Mouse (Mus musculus): ENCODE results near the gene Ptcd1. TPM values are rescaled to one million over a fixed set of nuclear protein-coding genes. Genes with fewer than 3 reads are reported as not detected.

Ptcd1 gene
- polyA plus RNA-seq, 1 experiment from 2014 or later: 15.6 TPM

DNA sequence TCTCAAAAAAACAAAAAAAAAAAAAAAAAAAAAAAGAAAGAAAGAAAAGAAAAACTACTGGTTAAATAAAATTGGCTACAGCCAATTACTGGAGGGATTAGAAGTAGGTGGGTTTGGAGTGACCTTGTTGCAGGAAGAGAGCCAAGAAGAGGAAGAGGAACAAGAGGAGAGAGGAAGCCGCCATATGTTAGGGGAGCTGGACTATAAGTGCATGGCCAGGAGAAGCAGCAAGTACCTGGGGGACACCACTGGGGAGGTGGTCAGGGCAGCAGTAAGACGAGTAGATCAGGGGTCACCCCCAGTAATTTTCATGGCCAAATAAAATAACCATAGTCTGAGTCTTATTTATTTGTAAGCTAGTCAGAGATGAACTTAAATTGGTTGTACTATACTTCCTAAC is 18.3 kb upstream of the Ptcd1 start:
- peaks cover 37% of the 10 kb centered on the region for H3K36me3 ChIP-seq (ENCODE audit: control insufficient read depth, insufficient read depth, low read length)
- no peak overlapping the region for H3K9ac ChIP-seq (ENCODE audit: low read length)
- 92% methylated on average over 2 of the region's 2 CpGs for WGBS
- peaks cover 2% of the 10 kb centered on the region for H3K4me1 ChIP-seq (ENCODE audit: control insufficient read depth, insufficient read depth, low read length)
- H3K4me2 ChIP-seq: no peak overlapping the region
- DNase-seq (ENCODE audit: low spot score, missing footprints) (no peak), ATAC-seq (ENCODE audit: low FRiP score) (no peak)
- no peaks in the 10 kb centered on the region for H3K9me3 ChIP-seq (ENCODE audit: control insufficient read depth, low read length)
- H3K27me3 ChIP-seq (ENCODE audit: control insufficient read depth, insufficient read depth, low read length): no peaks in the 10 kb centered on the region
- H3K27ac ChIP-seq (ENCODE audit: low read depth, low read length): no peak overlapping the region
- no peak overlapping the region for H3K4me3 ChIP-seq (ENCODE audit: low read depth, low read length)

GRCm38 (mm10) chr5:145178461-145178980 is 11.6 kb upstream of the Ptcd1 start:
- Histone ChIP-seq H3K36me3 (ENCODE audit: control insufficient read depth, insufficient read depth, low read length) (peaks cover 56% of the 10 kb centered on the region), H3K4me1 (ENCODE audit: control insufficient read depth, insufficient read depth, low read length) (no peaks in the 10 kb centered on the region), H3K27me3 (ENCODE audit: control insufficient read depth, insufficient read depth, low read length) (no peaks in the 10 kb centered on the region), H3K9me3 (ENCODE audit: control insufficient read depth, low read length) (no peaks in the 10 kb centered on the region), H3K9ac (ENCODE audit: low read length) (no peak overlapping the region), H3K4me3 (ENCODE audit: low read depth, low read length) (no peak overlapping the region), H3K4me2 (no peak overlapping the region), H3K27ac (ENCODE audit: low read depth, low read length) (no peak overlapping the region)
- WGBS: 89% methylated on average over 18 of the region's 18 CpGs
- DNase-seq (ENCODE audit: low spot score, missing footprints) (no peak), ATAC-seq (ENCODE audit: low FRiP score) (no peak)

DNA sequence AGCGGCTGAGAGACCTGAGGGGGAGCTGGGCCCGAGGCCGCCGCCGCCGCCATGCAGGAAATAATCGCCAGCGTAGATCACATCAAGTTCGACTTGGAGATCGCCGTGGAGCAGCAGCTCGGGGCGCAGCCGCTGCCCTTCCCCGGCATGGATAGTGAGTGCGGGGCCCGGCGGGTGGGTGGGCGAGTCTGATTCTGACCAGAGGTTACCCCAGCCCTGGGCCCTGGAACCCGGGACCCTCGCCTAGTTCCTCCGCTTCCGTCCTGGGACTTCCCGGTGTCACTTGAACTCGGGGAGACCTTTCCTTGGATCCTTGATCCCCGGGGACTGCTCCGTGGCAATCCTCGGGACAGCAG is 376 bp upstream of the Ptcd1 start:
- DNase-seq (ENCODE audit: low spot score, missing footprints) (no peak), ATAC-seq (ENCODE audit: low FRiP score) (peak; percentile 80)
- WGBS: under 1% methylated on average over 28 of the region's 28 CpGs
- H3K36me3 ChIP-seq (ENCODE audit: control insufficient read depth, insufficient read depth, low read length): peaks cover 15% of the 10 kb centered on the region; the same call in 1 of the 2 replicates
- no peaks in the 10 kb centered on the region for H3K27me3 ChIP-seq (ENCODE audit: control insufficient read depth, insufficient read depth, low read length)
- H3K4me1 ChIP-seq (ENCODE audit: control insufficient read depth, insufficient read depth, low read length): peaks cover 14% of the 10 kb centered on the region
- H3K9me3 ChIP-seq (ENCODE audit: control insufficient read depth, low read length): no peaks in the 10 kb centered on the region
- peak overlapping the region; percentile 89 for H3K4me3 ChIP-seq (ENCODE audit: low read depth, low read length)
- no peak overlapping the region for H3K27ac ChIP-seq (ENCODE audit: low read depth, low read length)
- H3K4me2 ChIP-seq: peak overlapping the region; percentile 88
- H3K9ac ChIP-seq (ENCODE audit: low read length): peak overlapping the region; percentile 90

- H3K9ac ChIP-seq (ENCODE audit: low read length): no peak overlapping the region
- 86% methylated on average over 15 of the region's 15 CpGs for WGBS
- no peak overlapping the region for H3K27ac ChIP-seq (ENCODE audit: low read depth, low read length)
- no peaks in the 10 kb centered on the region for H3K27me3 ChIP-seq (ENCODE audit: control insufficient read depth, insufficient read depth, low read length)
- H3K4me1 ChIP-seq (ENCODE audit: control insufficient read depth, insufficient read depth, low read length): peaks cover 14% of the 10 kb centered on the region
- H3K4me2 ChIP-seq: no peak overlapping the region
- no peak overlapping the region for H3K4me3 ChIP-seq (ENCODE audit: low read depth, low read length)
- H3K9me3 ChIP-seq (ENCODE audit: control insufficient read depth, low read length): no peaks in the 10 kb centered on the region
- DNase-seq (ENCODE audit: low spot score, missing footprints): no peak
- H3K36me3 ChIP-seq (ENCODE audit: control insufficient read depth, insufficient read depth, low read length): peaks cover 13% of the 10 kb centered on the region; the same call in 1 of the 2 replicates
- no peak for ATAC-seq (ENCODE audit: low FRiP score)
These were observed 1.7 kb downstream of the Ptcd1 start for GRCm38 (mm10) chr5:145165184-145165583.

DNA sequence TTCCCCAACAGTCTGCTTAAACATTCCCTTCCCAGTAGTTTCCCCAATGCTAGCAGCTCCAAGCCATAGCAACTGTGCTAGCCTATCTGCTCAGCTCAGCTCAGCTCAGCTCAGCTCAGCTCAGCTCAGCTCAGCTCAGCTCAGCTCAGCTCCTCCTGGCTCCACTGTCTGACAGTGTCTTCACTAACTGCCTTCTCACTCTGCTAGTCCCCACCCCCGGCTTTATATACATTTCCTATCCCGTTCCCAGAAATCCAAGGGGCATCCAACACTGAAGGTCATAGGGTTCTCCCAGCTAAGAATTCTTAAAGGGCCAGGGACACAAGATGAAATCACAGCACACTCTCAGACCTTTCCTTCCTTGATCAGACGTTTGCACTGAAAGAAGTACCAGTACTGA is 2.2 kb downstream of the Ptcd1 start:
- no peak overlapping the region for H3K4me3 ChIP-seq (ENCODE audit: low read depth, low read length)
- WGBS: 73% methylated on average over 3 of the region's 3 CpGs
- peaks cover 14% of the 10 kb centered on the region for H3K4me1 ChIP-seq (ENCODE audit: control insufficient read depth, insufficient read depth, low read length)
- peaks cover 13% of the 10 kb centered on the region; the same call in 1 of the 2 replicates for H3K36me3 ChIP-seq (ENCODE audit: control insufficient read depth, insufficient read depth, low read length)
- H3K9me3 ChIP-seq (ENCODE audit: control insufficient read depth, low read length): no peaks in the 10 kb centered on the region
- H3K27ac ChIP-seq (ENCODE audit: low read depth, low read length): no peak overlapping the region
- H3K27me3 ChIP-seq (ENCODE audit: control insufficient read depth, insufficient read depth, low read length): no peaks in the 10 kb centered on the region
- DNase-seq (ENCODE audit: low spot score, missing footprints) (no peak), ATAC-seq (ENCODE audit: low FRiP score) (no peak)
- no peak overlapping the region for H3K4me2 ChIP-seq
- H3K9ac ChIP-seq (ENCODE audit: low read length): no peak overlapping the region

DNA sequence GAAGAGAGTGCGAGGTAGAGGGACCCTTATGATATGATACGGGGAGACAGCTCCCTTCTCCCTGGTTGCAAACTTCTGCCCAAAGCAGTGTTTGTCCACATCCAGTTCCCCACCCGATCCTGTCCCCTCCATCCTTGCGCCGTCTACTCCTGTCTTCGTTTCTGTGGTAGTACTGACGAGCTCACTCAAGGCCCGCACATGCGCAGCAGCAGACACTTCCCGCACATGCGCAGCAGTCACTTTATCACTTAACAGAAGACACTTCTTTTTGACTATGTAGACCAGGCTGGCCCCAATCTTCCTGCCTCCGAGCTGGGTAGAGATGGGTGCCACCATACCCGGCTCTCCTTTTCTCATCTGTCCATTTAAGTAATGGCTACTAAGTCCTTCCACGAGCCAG is 5.5 kb downstream of the Ptcd1 start:
- Histone ChIP-seq H3K9me3 (ENCODE audit: control insufficient read depth, low read length) (no peaks in the 10 kb centered on the region), H3K4me1 (ENCODE audit: control insufficient read depth, insufficient read depth, low read length) (peaks cover 7% of the 10 kb centered on the region), H3K4me2 (no peak overlapping the region), H3K9ac (ENCODE audit: low read length) (no peak overlapping the region), H3K27ac (ENCODE audit: low read depth, low read length) (no peak overlapping the region), H3K4me3 (ENCODE audit: low read depth, low read length) (no peak overlapping the region), H3K27me3 (ENCODE audit: control insufficient read depth, insufficient read depth, low read length) (no peaks in the 10 kb centered on the region), H3K36me3 (ENCODE audit: control insufficient read depth, insufficient read depth, low read length) (peaks cover 19% of the 10 kb centered on the region)
- WGBS: 95% methylated on average over 14 of the region's 14 CpGs
- no peak for ATAC-seq (ENCODE audit: low FRiP score)
- no peak for DNase-seq (ENCODE audit: low spot score, missing footprints)

DNA sequence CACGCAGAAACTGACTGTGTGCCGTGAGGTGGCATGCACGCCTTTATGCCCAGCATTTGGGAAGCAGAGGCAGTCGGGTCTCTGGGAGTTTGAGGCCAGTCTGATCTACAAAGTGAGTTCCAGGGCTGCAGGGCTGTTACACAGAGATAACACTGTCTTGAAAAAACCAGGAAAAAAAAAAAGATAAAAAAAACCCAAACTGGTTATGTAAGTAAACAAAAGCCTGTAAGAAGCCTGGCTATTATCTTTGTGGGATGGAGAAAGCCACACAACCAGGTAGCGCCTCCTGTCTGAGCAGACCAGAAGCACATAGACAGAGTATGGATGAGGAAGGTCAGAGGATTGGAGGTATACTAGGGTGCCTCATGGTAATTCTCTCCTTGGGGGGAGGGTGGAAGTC is 14.2 kb downstream of the Ptcd1 start:
- H3K4me2 ChIP-seq: no peak overlapping the region
- H3K4me3 ChIP-seq (ENCODE audit: low read depth, low read length): no peak overlapping the region
- peaks cover 13% of the 10 kb centered on the region for H3K36me3 ChIP-seq (ENCODE audit: control insufficient read depth, insufficient read depth, low read length)
- DNase-seq (ENCODE audit: low spot score, missing footprints) (no peak), ATAC-seq (ENCODE audit: low FRiP score) (no peak)
- no peaks in the 10 kb centered on the region for H3K27me3 ChIP-seq (ENCODE audit: control insufficient read depth, insufficient read depth, low read length)
- 93% methylated on average over 5 of the region's 5 CpGs for WGBS
- H3K27ac ChIP-seq (ENCODE audit: low read depth, low read length): no peak overlapping the region
- H3K9me3 ChIP-seq (ENCODE audit: control insufficient read depth, low read length): no peaks in the 10 kb centered on the region
- H3K9ac ChIP-seq (ENCODE audit: low read length): no peak overlapping the region
- no peaks in the 10 kb centered on the region for H3K4me1 ChIP-seq (ENCODE audit: control insufficient read depth, insufficient read depth, low read length)

- Histone ChIP-seq H3K9me3 (ENCODE audit: control insufficient read depth, low read length) (no peaks in the 10 kb centered on the region), H3K4me3 (ENCODE audit: low read depth, low read length) (no peak overlapping the region), H3K27ac (ENCODE audit: low read depth, low read length) (no peak overlapping the region), H3K27me3 (ENCODE audit: control insufficient read depth, insufficient read depth, low read length) (no peaks in the 10 kb centered on the region), H3K4me1 (ENCODE audit: control insufficient read depth, insufficient read depth, low read length) (no peaks in the 10 kb centered on the region), H3K36me3 (ENCODE audit: control insufficient read depth, insufficient read depth, low read length) (peaks cover 26% of the 10 kb centered on the region), H3K4me2 (no peak overlapping the region), H3K9ac (ENCODE audit: low read length) (no peak overlapping the region)
- WGBS: 94% methylated on average over 6 of the region's 6 CpGs
- ATAC-seq (ENCODE audit: low FRiP score) (no peak), DNase-seq (ENCODE audit: low spot score, missing footprints) (no peak)
These were observed 17.6 kb downstream of the Ptcd1 start for GRCm38 (mm10) chr5:145149294-145149693.

DNA sequence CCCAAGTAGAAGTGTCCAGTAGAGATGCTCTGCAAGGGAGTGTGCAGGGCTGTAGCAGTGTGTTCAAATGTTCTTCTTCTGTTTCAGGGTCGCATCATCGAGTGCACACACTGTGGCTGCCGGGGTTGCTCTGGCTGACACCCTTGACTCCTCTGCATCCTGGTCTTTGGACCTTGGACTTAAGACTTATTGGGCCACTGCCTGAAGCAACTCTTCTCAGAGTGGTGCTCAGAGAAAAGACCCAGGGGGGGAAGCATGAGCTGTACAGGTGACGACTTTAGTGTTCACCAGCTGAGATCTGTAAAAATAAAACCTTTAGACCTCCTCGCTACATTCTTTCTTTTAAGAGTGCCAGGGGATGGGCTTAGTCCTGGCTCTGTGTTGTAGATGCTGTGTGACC is 19.2 kb downstream of the Ptcd1 start:
- H3K27me3 ChIP-seq (ENCODE audit: control insufficient read depth, insufficient read depth, low read length): no peaks in the 10 kb centered on the region
- peaks cover 36% of the 10 kb centered on the region for H3K36me3 ChIP-seq (ENCODE audit: control insufficient read depth, insufficient read depth, low read length)
- no peaks in the 10 kb centered on the region for H3K4me1 ChIP-seq (ENCODE audit: control insufficient read depth, insufficient read depth, low read length)
- no peaks in the 10 kb centered on the region for H3K9me3 ChIP-seq (ENCODE audit: control insufficient read depth, low read length)
- 91% methylated on average over 5 of the region's 5 CpGs for WGBS
- ATAC-seq (ENCODE audit: low FRiP score): no peak
- no peak overlapping the region for H3K9ac ChIP-seq (ENCODE audit: low read length)
- no peak overlapping the region for H3K4me3 ChIP-seq (ENCODE audit: low read depth, low read length)
- H3K27ac ChIP-seq (ENCODE audit: low read depth, low read length): no peak overlapping the region
- H3K4me2 ChIP-seq: no peak overlapping the region
- DNase-seq (ENCODE audit: low spot score, missing footprints): no peak
